Mouse (Mus musculus) thymus, adult 2 months (tissue): ENCODE data around the gene Phrf1. TPM values are rescaled to one million over a fixed set of nuclear protein-coding genes. Genes with fewer than 3 reads are reported as not detected.

Experiments used
- DNase-seq: peaks from one replicate; pipeline ENCODE4 v3.0.0; 2021
- H3K27ac ChIP-seq: fragments of 200-500 bp; 2 replicates; pipeline ENCODE4 v1.5.1; 2012; ENCODE audit warnings: low read length, control low read depth; ENCODE audit not compliant: control insufficient read depth, insufficient read depth
- H3K27me3 ChIP-seq: fragments of 200-500 bp; 2 replicates; pipeline ENCODE4 v1.6.1; 2012; ENCODE audit warnings: mild to moderate bottlenecking, low read length, moderate library complexity, mixed read lengths; ENCODE audit not compliant: control insufficient read depth, insufficient read depth
- H3K36me3 ChIP-seq: fragments of 200-500 bp; 2 replicates; pipeline ENCODE4 v1.6.1; 2012; ENCODE audit warnings: mild to moderate bottlenecking, low read length, moderate library complexity; ENCODE audit not compliant: control insufficient read depth, insufficient read depth
- H3K4me1 ChIP-seq: fragments of 200-500 bp; replicated peaks from 2 replicates; pipeline ENCODE4 v1.6.1; 2012; ENCODE audit warnings: low read length; ENCODE audit not compliant: control insufficient read depth, insufficient read depth
- H3K4me3 ChIP-seq: fragments of 200-500 bp; 2 replicates; pipeline ENCODE4 v1.5.1; 2012; ENCODE audit warnings: mild to moderate bottlenecking, low read length, control low read depth, moderate library complexity; ENCODE audit not compliant: control insufficient read depth, insufficient read depth
- CTCF ChIP-seq: fragments of 200-500 bp; IDR thresholded peaks from 2 replicates; pipeline ENCODE4 v1.5.1; 2012; ENCODE audit warnings: mild to moderate bottlenecking, control low read depth, low read length, moderate library complexity, borderline replicate concordance; ENCODE audit not compliant: control insufficient read depth, poor library complexity, insufficient read depth; ENCODE audit errors: extremely low read depth
- POLR2A ChIP-seq: fragments of 200-500 bp; IDR thresholded peaks from 2 replicates; pipeline ENCODE4 v1.6.1; 2012; ENCODE audit warnings: mild to moderate bottlenecking, low read length, control low read depth, moderate library complexity; ENCODE audit not compliant: control insufficient read depth, poor library complexity, insufficient read depth; ENCODE audit errors: extremely low read depth
- WGBS: fragments of 180-500 bp; shearing (Covaris S2); methylation state at CpG from one replicate; pipeline ENCODE4 v1.1.7; 2018; 5-methylcytosine and 5-hydroxymethylcytosine counted together
- polyA plus RNA-seq: library from polyadenylated mRNA; depleted of rRNA; stranded (reverse); fragments of >200 nt; gene quantifications from 2 replicates; pipeline ENCODE4 v1.2.3, GENCODE M21; 2012; rRNA removed

The Phrf1 gene
- polyA plus RNA-seq, 1 experiment: 64.1 TPM

- Histone ChIP-seq H3K36me3 (peaks cover 11% of the 10 kb centered on the region; the same call in 1 of the 2 replicates), H3K27me3 (peaks cover 1% of the 10 kb centered on the region), H3K4me1 (peaks cover 10% of the 10 kb centered on the region), H3K4me3 (no peak overlapping the region), H3K27ac (no peak overlapping the region)
- WGBS: 97% methylated on average over 8 of the region's 8 CpGs
- no peak for DNase-seq
- TF ChIP-seq CTCF (no peak), POLR2A (no peak)
Observed at GRCm38 (mm10) chr7:141299175-141299574, 70.6 kb downstream of the Phrf1 start.

GRCm38 (mm10) chr7:141301386-141301785 is 72.8 kb downstream of the Phrf1 start:
- Histone ChIP-seq H3K36me3 (peaks cover 19% of the 10 kb centered on the region), H3K4me1 (peaks cover 10% of the 10 kb centered on the region), H3K27me3 (no peaks in the 10 kb centered on the region), H3K4me3 (no peak overlapping the region), H3K27ac (no peak overlapping the region)
- 99% methylated on average over 9 of the region's 9 CpGs for WGBS
- no peak for TF ChIP-seq POLR2A
- DNase-seq: no peak

GRCm38 (mm10) chr7:141302702-141303268 is 74.2 kb downstream of the Phrf1 start:
- H3K36me3 ChIP-seq: peaks cover 30% of the 10 kb centered on the region
- 36% methylated on average over 1 of the region's 1 CpGs for WGBS
- no peaks in the 10 kb centered on the region for H3K27me3 ChIP-seq
- H3K4me3 ChIP-seq: no peak overlapping the region
- H3K27ac ChIP-seq: peak overlapping the region; percentile 56
- H3K4me1 ChIP-seq: peaks cover 10% of the 10 kb centered on the region
- peak; percentile 48 for DNase-seq
- no peak for TF ChIP-seq POLR2A

GRCm38 (mm10) chr7:141304537-141304936 is 76.0 kb downstream of the Phrf1 start:
- Histone ChIP-seq H3K36me3 (peaks cover 41% of the 10 kb centered on the region), H3K27ac (no peak overlapping the region)

More at GRCm38 (mm10) chr7:141304537-141304936, 76.0 kb downstream of the Phrf1 start:
- Histone ChIP-seq H3K4me1 (peaks cover 10% of the 10 kb centered on the region), H3K27me3 (no peaks in the 10 kb centered on the region), H3K4me3 (no peak overlapping the region)
- TF ChIP-seq POLR2A (no peak), CTCF (no peak)
- no peak for DNase-seq
- WGBS: 98% methylated on average over 4 of the region's 4 CpGs

Other genes starting within 250 kb of the Phrf1 start
- 309 and 397 TPM in 2 replicates for gene Ifitm3, start 218.0 kb upstream of the Phrf1 start, polyA plus RNA-seq
- gene Ifitm6, start 210.9 kb upstream of the Phrf1 start, polyA plus RNA-seq: 4.7 and 5.9 TPM in 2 replicates
- gene Gm17387, start 199.7 kb upstream of the Phrf1 start, polyA plus RNA-seq: not detected in 2 replicates
- 1.4 and 1.6 TPM in 2 replicates for gene B4galnt4, start 167.7 kb upstream of the Phrf1 start, polyA plus RNA-seq
- 46.8 and 49.9 TPM in 2 replicates for gene Pkp3, start 150.6 kb upstream of the Phrf1 start, polyA plus RNA-seq
- 62.4 and 67.3 TPM in 2 replicates for gene Sigirr, start 128.2 kb upstream of the Phrf1 start, polyA plus RNA-seq
- 1.5 and 2.9 TPM in 2 replicates for gene Ano9, start 111.0 kb upstream of the Phrf1 start, polyA plus RNA-seq
- gene Ptdss2, start 106.4 kb upstream of the Phrf1 start, polyA plus RNA-seq: 29.9 and 33.8 TPM in 2 replicates
- 59.0 and 75.9 TPM in 2 replicates for gene Rnh1, start 55.9 kb upstream of the Phrf1 start, polyA plus RNA-seq
- gene Hras, start 34.8 kb upstream of the Phrf1 start, polyA plus RNA-seq: 65.6 and 77.9 TPM in 2 replicates
- 7.1 and 7.4 TPM in 2 replicates for gene Lrrc56, start 34.6 kb upstream of the Phrf1 start, polyA plus RNA-seq
- gene Lmntd2, start 14.7 kb upstream of the Phrf1 start, polyA plus RNA-seq: 4.6 and 5.5 TPM in 2 replicates
- gene Rassf7, start 12.9 kb upstream of the Phrf1 start, polyA plus RNA-seq: 29.8 TPM in 2 replicates
- 219 and 278 TPM in 2 replicates for gene Irf7, start 37.7 kb downstream of the Phrf1 start, polyA plus RNA-seq
- gene Cdhr5, start 48.0 kb downstream of the Phrf1 start, polyA plus RNA-seq: 2.2 and 2.7 TPM in 2 replicates
- gene Sct, start 50.3 kb downstream of the Phrf1 start, polyA plus RNA-seq: 10.3 and 10.6 TPM in 2 replicates
- gene Drd4, start 63.2 kb downstream of the Phrf1 start, polyA plus RNA-seq: 0.18 and 0.47 TPM in 2 replicates
- gene Deaf1, start 98.9 kb downstream of the Phrf1 start, polyA plus RNA-seq: 34.9 and 40.2 TPM in 2 replicates
- gene Tmem80, start 99.0 kb downstream of the Phrf1 start, polyA plus RNA-seq: 78.1 and 81.8 TPM in 2 replicates
- gene Eps8l2, start 110.1 kb downstream of the Phrf1 start, polyA plus RNA-seq: 20.2 and 25.4 TPM in 2 replicates
- 216 and 235 TPM in 2 replicates for gene Taldo1, start 163.4 kb downstream of the Phrf1 start, polyA plus RNA-seq
- gene Gatd1, start 185.4 kb downstream of the Phrf1 start, polyA plus RNA-seq: 98.1 and 104 TPM in 2 replicates
- gene Cend1, start 200.7 kb downstream of the Phrf1 start, polyA plus RNA-seq: 0.43 and 0.63 TPM in 2 replicates
- gene Slc25a22, start 209.1 kb downstream of the Phrf1 start, polyA plus RNA-seq: 114 and 128 TPM in 2 replicates
- gene Pidd1, start 215.2 kb downstream of the Phrf1 start, polyA plus RNA-seq: 109 and 133 TPM in 2 replicates
- 674 and 750 TPM in 2 replicates for gene Rplp2, start 218.6 kb downstream of the Phrf1 start, polyA plus RNA-seq
- gene Pnpla2, start 226.4 kb downstream of the Phrf1 start, polyA plus RNA-seq: 256 and 296 TPM in 2 replicates
- gene Cracr2b, start 232.3 kb downstream of the Phrf1 start, polyA plus RNA-seq: 10.0 and 14.9 TPM in 2 replicates
- gene Cd151, start 238.6 kb downstream of the Phrf1 start, polyA plus RNA-seq: 132 and 186 TPM in 2 replicates
- gene Polr2l, start 246.3 kb downstream of the Phrf1 start, polyA plus RNA-seq: 31.1 and 39.3 TPM in 2 replicates
- gene Tspan4, start 246.5 kb downstream of the Phrf1 start, polyA plus RNA-seq: 36.9 and 45.1 TPM in 2 replicates